Mouse (Mus musculus): ENCODE measurements around the gene Stx8. TPM values are rescaled to one million over a fixed set of nuclear protein-coding genes. Genes with fewer than 3 reads are reported as not detected.
A peak's percentile ranks its signal among the peaks of the same experiment; 100 is the strongest.

Stx8 gene
- polyA plus RNA-seq, 1 experiment from 2014 or later = 68.5 TPM

- Histone ChIP-seq H3K9me3 (ENCODE audit: control insufficient read depth, low read depth, low read length) (no peaks in the 10 kb centered on the region), H3K36me3 (ENCODE audit: control insufficient read depth, insufficient read depth, low read length) (no peaks in the 10 kb centered on the region), H3K27ac (ENCODE audit: low read length) (peak overlapping the region; percentile 39; the same call in 1 of the 2 replicates), H3K4me3 (ENCODE audit: low read depth, low read length) (no peak overlapping the region), H3K4me1 (ENCODE audit: control insufficient read depth, insufficient read depth, low read length) (peaks cover 35% of the 10 kb centered on the region), H3K27me3 (ENCODE audit: control insufficient read depth, insufficient read depth, low read length) (no peaks in the 10 kb centered on the region), H3K4me2 (replicated peaks; ENCODE audit: low read depth, low read length) (no peak overlapping the region), H3K9ac (replicated peaks; ENCODE audit: low read depth, low read length) (no peak overlapping the region)
- no peak for ATAC-seq (ENCODE audit: insufficient number of reproducible peaks, insufficient read depth, low FRiP score, low read depth)
- 37% methylated on average over 6 of the region's 6 CpGs for WGBS
These were observed 249.4 kb downstream of the Stx8 start for GRCm38 (mm10) chr11:68215206-68215912.

- peak overlapping the region; percentile 39; the same call in 1 of the 2 replicates for H3K27ac ChIP-seq (ENCODE audit: low read length)
- H3K9ac ChIP-seq (replicated peaks; ENCODE audit: low read depth, low read length) = no peak overlapping the region
- WGBS = 71% methylated on average over 11 of the region's 11 CpGs
- no peak overlapping the region for H3K4me2 ChIP-seq (replicated peaks; ENCODE audit: low read depth, low read length)
- no peaks in the 10 kb centered on the region for H3K27me3 ChIP-seq (ENCODE audit: control insufficient read depth, insufficient read depth, low read length)
- H3K4me1 ChIP-seq (ENCODE audit: control insufficient read depth, insufficient read depth, low read length) = peaks cover 35% of the 10 kb centered on the region
- ATAC-seq (ENCODE audit: insufficient number of reproducible peaks, insufficient read depth, low FRiP score, low read depth) = 0 out of 2 replicates have a peak, but pooled peaks have one; percentile 24
- no peaks in the 10 kb centered on the region for H3K36me3 ChIP-seq (ENCODE audit: control insufficient read depth, insufficient read depth, low read length)
- H3K9me3 ChIP-seq (ENCODE audit: control insufficient read depth, low read depth, low read length) = no peaks in the 10 kb centered on the region
- no peak overlapping the region for H3K4me3 ChIP-seq (ENCODE audit: low read depth, low read length)
These were observed 250.0 kb downstream of the Stx8 start for GRCm38 (mm10) chr11:68216041-68216440.

DNA sequence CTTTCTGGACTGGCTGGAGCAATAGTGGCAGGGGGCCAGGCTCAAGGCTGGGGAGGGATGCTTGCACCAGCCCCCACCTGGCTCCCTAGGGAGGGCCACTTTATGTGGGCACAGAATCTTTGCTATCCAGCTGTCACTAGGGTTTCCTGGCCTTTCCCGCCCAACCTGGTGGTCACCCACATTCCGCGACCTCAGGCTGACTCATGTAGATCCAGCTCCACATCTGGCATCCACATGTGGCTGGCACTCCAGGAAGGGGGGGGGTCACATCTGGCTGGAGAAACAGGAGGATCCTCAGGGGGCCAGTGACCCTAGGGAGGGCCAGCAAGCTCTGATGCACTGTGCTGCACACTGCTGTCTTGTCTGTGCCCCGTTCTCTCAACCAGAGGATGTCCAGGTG, 254.7 kb downstream of the Stx8 start:
- no peak for ATAC-seq (ENCODE audit: insufficient number of reproducible peaks, insufficient read depth, low FRiP score, low read depth)
- Histone ChIP-seq H3K27ac (ENCODE audit: low read length) (no peak overlapping the region), H3K4me1 (ENCODE audit: control insufficient read depth, insufficient read depth, low read length) (peaks cover 11% of the 10 kb centered on the region), H3K9ac (replicated peaks; ENCODE audit: low read depth, low read length) (no peak overlapping the region), H3K27me3 (ENCODE audit: control insufficient read depth, insufficient read depth, low read length) (no peaks in the 10 kb centered on the region), H3K36me3 (ENCODE audit: control insufficient read depth, insufficient read depth, low read length) (no peaks in the 10 kb centered on the region), H3K4me2 (replicated peaks; ENCODE audit: low read depth, low read length) (no peak overlapping the region), H3K4me3 (ENCODE audit: low read depth, low read length) (no peak overlapping the region), H3K9me3 (ENCODE audit: control insufficient read depth, low read depth, low read length) (no peaks in the 10 kb centered on the region)
- WGBS = 85% methylated on average over 4 of the region's 4 CpGs

GRCm38 (mm10) chr11:68222209-68222608, 256.2 kb downstream of the Stx8 start:
- Histone ChIP-seq H3K4me2 (replicated peaks; ENCODE audit: low read depth, low read length) (no peak overlapping the region), H3K27me3 (ENCODE audit: control insufficient read depth, insufficient read depth, low read length) (no peaks in the 10 kb centered on the region), H3K4me3 (ENCODE audit: low read depth, low read length) (no peak overlapping the region), H3K4me1 (ENCODE audit: control insufficient read depth, insufficient read depth, low read length) (0 out of 2 replicates have a peak, but pooled peaks cover under 1% of the 10 kb centered on the region), H3K27ac (ENCODE audit: low read length) (no peak overlapping the region), H3K36me3 (ENCODE audit: control insufficient read depth, insufficient read depth, low read length) (no peaks in the 10 kb centered on the region; the same call in 1 of the 2 replicates), H3K9ac (replicated peaks; ENCODE audit: low read depth, low read length) (no peak overlapping the region), H3K9me3 (ENCODE audit: control insufficient read depth, low read depth, low read length) (no peaks in the 10 kb centered on the region)
- WGBS = 85% methylated on average over 7 of the region's 7 CpGs
- no peak for ATAC-seq (ENCODE audit: insufficient number of reproducible peaks, insufficient read depth, low FRiP score, low read depth)

GRCm38 (mm10) chr11:68223143-68223542, 257.1 kb downstream of the Stx8 start:
- no peaks in the 10 kb centered on the region for H3K9me3 ChIP-seq (ENCODE audit: control insufficient read depth, low read depth, low read length)
- no peak overlapping the region for H3K27ac ChIP-seq (ENCODE audit: low read length)
- 57% methylated on average over 13 of the region's 13 CpGs for WGBS
- no peak overlapping the region for H3K9ac ChIP-seq (replicated peaks; ENCODE audit: low read depth, low read length)
- H3K4me2 ChIP-seq (replicated peaks; ENCODE audit: low read depth, low read length) = no peak overlapping the region
- no peaks in the 10 kb centered on the region for H3K27me3 ChIP-seq (ENCODE audit: control insufficient read depth, insufficient read depth, low read length)
- no peak overlapping the region for H3K4me3 ChIP-seq (ENCODE audit: low read depth, low read length)
- no peaks in the 10 kb centered on the region for H3K4me1 ChIP-seq (ENCODE audit: control insufficient read depth, insufficient read depth, low read length)
- ATAC-seq (ENCODE audit: insufficient number of reproducible peaks, insufficient read depth, low FRiP score, low read depth) = no peak
- H3K36me3 ChIP-seq (ENCODE audit: control insufficient read depth, insufficient read depth, low read length) = no peaks in the 10 kb centered on the region; the same call in 1 of the 2 replicates

- H3K4me1 ChIP-seq (ENCODE audit: control insufficient read depth, insufficient read depth, low read length) = peaks cover 18% of the 10 kb centered on the region
- no peak overlapping the region for H3K4me2 ChIP-seq (replicated peaks; ENCODE audit: low read depth, low read length)
- H3K36me3 ChIP-seq (ENCODE audit: control insufficient read depth, insufficient read depth, low read length) = no peaks in the 10 kb centered on the region; the same call in 1 of the 2 replicates
- H3K27me3 ChIP-seq (ENCODE audit: control insufficient read depth, insufficient read depth, low read length) = no peaks in the 10 kb centered on the region
- no peak overlapping the region for H3K9ac ChIP-seq (replicated peaks; ENCODE audit: low read depth, low read length)
- H3K4me3 ChIP-seq (ENCODE audit: low read depth, low read length) = no peak overlapping the region
- no peak for ATAC-seq (ENCODE audit: insufficient number of reproducible peaks, insufficient read depth, low FRiP score, low read depth)
- no peak overlapping the region for H3K27ac ChIP-seq (ENCODE audit: low read length)
- H3K9me3 ChIP-seq (ENCODE audit: control insufficient read depth, low read depth, low read length) = no peaks in the 10 kb centered on the region
- WGBS = 78% methylated on average over 5 of the region's 5 CpGs
These were observed 260.7 kb downstream of the Stx8 start for GRCm38 (mm10) chr11:68226654-68227057.

DNA sequence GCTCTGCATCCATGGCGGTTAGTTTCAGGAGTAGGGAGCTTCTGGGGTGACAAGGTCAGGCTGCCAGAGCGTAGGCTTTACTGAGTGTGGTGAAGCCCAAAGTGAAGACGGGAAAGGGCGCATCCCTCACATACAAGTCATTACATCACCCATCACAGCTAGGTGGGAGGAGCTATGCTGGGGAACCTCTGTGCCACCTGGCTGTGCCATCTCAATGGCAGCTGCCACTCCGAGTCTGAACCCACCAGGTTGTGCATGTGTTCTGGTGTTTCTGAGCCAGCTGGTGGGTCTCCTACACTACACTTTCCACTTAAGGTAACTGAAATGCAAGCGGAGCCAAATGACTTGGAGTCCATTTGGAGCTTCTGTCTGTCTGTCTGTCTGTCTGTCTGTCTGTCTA, 261.8 kb downstream of the Stx8 start:
- Histone ChIP-seq H3K4me2 (replicated peaks; ENCODE audit: low read depth, low read length) (no peak overlapping the region), H3K36me3 (ENCODE audit: control insufficient read depth, insufficient read depth, low read length) (no peaks in the 10 kb centered on the region; the same call in 1 of the 2 replicates)
- 91% methylated on average over 6 of the region's 6 CpGs for WGBS

DNA sequence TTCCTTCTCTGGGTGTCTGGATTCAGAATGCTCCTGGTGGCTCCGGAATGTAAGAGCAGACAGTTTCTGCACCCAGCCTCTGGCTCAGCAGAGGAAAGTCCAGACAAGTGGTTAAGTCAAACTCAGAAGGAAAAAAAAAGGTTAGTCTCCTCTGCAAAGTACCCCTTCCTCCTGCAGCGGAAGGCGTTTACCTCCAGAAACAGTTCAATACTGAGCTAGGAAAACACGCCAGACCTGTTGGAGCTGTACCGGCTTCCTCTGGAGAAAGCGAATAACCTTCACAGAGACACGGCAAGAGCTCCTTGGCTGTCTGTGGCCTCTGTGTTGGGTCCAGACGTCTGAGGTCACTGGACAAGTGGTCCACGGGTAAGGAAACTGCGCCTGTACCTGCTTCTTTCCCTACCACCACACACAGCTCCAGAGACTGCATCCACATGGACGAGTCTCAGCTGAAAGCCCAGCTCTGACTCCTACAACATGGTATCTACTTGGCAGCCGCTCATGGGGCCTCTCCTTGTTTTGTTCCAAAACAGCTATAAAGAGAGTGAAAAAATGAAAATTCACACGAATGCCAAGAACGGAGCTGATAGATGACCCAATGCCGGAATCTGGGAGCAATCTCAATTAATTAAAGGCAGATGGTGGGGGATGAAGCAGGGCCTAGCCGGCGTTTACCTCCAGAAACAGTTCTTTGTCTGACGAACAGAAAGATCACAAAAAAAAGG, 263.1 kb downstream of the Stx8 start:
- Histone ChIP-seq H3K9ac (replicated peaks; ENCODE audit: low read depth, low read length) (no peak overlapping the region), H3K4me2 (replicated peaks; ENCODE audit: low read depth, low read length) (no peak overlapping the region), H3K27ac (ENCODE audit: low read length) (peak overlapping the region; percentile 71)

More for the DNA sequence above, 261.8 kb downstream of the Stx8 start:
- no peak overlapping the region for H3K27ac ChIP-seq (ENCODE audit: low read length)
- H3K9ac ChIP-seq (replicated peaks; ENCODE audit: low read depth, low read length) = no peak overlapping the region
- no peaks in the 10 kb centered on the region for H3K27me3 ChIP-seq (ENCODE audit: control insufficient read depth, insufficient read depth, low read length)
- H3K4me1 ChIP-seq (ENCODE audit: control insufficient read depth, insufficient read depth, low read length) = peaks cover 18% of the 10 kb centered on the region
- no peak for ATAC-seq (ENCODE audit: insufficient number of reproducible peaks, insufficient read depth, low FRiP score, low read depth)
- no peak overlapping the region for H3K4me3 ChIP-seq (ENCODE audit: low read depth, low read length)
- no peaks in the 10 kb centered on the region for H3K9me3 ChIP-seq (ENCODE audit: control insufficient read depth, low read depth, low read length)

More for the DNA sequence above, 263.1 kb downstream of the Stx8 start:
- ATAC-seq (ENCODE audit: insufficient number of reproducible peaks, insufficient read depth, low FRiP score, low read depth) = peak; percentile 37; the same call in 1 of the 2 replicates
- Histone ChIP-seq H3K9me3 (ENCODE audit: control insufficient read depth, low read depth, low read length) (no peaks in the 10 kb centered on the region), H3K4me3 (ENCODE audit: low read depth, low read length) (no peak overlapping the region), H3K27me3 (ENCODE audit: control insufficient read depth, insufficient read depth, low read length) (no peaks in the 10 kb centered on the region), H3K4me1 (ENCODE audit: control insufficient read depth, insufficient read depth, low read length) (peaks cover 18% of the 10 kb centered on the region), H3K36me3 (ENCODE audit: control insufficient read depth, insufficient read depth, low read length) (no peaks in the 10 kb centered on the region; the same call in 1 of the 2 replicates)
- WGBS = 45% methylated on average over 18 of the region's 18 CpGs

All from stomach, embryonic 14.5 days (tissue).